Mouse (Mus musculus) megakaryocyte, adult 5-6 weeks (primary cell): ENCODE measurements around the gene Ube2d2b. TPM values are rescaled to one million over a fixed set of nuclear protein-coding genes. Genes with fewer than 3 reads are reported as not detected.
A peak's percentile ranks its signal among the peaks of the same experiment; 100 is the strongest.

Experiments used
- ATAC-seq: 2 replicates; pipeline ENCODE4 v1.8.0; 2016; ENCODE audit warnings: mild to moderate bottlenecking, inconsistent platforms; ENCODE audit not compliant: poor library complexity, severe bottlenecking
- total RNA-seq, 2 experiments: library from RNA; stranded (forward) in 1 of 2; stranded (reverse) in 1 of 2; fragments of 153-499, 151-499 nt in 1 of 2; fragments of 221-1000, 200-1000 nt in 1 of 2; gene quantifications; 2 replicates each; pipeline versions ENCODE4 v1.2.3 to v1.2.4; 2015 to 2017

Ube2d2b gene
- total RNA-seq, 2 experiments from 2014 or later: 0.07 TPM; not detected in 1

DNA sequence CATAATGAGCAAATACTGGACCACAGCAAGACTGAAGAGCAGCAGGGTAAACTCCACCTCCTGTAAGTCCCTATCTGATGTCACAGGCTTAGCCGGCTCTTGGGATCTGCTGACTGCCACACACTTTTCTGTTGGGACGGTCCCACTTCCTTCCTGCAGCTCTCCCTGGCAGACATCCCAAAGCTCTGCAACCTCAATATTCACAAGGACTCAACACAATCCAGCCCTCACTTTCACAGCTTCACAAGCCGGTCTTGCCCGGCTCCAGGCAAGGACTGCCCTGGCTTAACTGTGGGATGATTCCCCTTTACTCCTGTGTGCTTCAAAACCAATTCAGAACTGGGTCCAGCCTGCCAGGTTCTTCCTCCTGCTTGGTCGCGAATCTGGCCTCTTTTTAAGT is 23.9 kb downstream of the Ube2d2b start:
- no peak for ATAC-seq

DNA sequence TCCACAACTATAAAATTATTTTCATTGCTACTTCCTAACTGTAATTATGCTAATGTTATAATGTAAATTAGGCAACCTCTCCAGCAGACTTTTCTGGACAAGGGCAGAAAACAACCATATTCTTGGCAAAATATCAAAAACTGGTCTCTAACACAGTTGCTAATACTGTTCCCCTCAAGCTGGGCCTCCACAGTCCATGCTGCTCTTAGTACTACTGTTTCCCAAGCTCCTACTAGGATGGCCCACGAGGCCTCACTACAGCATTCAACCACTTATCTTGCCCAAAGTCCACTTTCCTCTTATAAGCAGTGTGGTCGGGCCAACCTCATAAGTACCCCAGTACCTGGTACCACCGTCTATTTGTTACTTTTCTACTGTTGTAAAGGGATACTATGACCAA is 24.7 kb downstream of the Ube2d2b start:
- no peak for ATAC-seq

DNA sequence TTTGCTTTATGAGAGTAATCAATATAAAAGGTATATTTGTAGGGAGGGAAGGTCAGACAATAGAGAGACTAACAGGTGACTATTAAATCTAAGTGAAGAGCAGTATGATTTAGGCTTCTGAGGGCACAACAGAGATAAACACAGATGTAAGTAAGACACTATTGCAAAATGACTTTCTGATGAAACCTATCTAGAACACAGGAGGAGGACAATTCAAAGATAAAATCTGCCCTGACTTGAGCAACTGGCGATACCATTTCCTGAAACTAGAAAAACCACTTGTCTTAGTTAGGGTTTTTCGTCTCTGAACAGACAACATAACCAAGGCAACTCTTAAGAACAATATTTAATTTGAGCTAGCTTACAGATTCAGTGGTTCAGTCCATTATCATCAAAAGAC is 25.6 kb downstream of the Ube2d2b start:
- ATAC-seq: peak; percentile 65

- ATAC-seq: peak; percentile 82; the same call in 1 of the 2 replicates
These were observed 29.1 kb downstream of the Ube2d2b start for GRCm38 (mm10) chr5:107858963-107859362.

- ATAC-seq: no peak
These were observed 34.1 kb downstream of the Ube2d2b start for GRCm38 (mm10) chr5:107863971-107864370.

DNA sequence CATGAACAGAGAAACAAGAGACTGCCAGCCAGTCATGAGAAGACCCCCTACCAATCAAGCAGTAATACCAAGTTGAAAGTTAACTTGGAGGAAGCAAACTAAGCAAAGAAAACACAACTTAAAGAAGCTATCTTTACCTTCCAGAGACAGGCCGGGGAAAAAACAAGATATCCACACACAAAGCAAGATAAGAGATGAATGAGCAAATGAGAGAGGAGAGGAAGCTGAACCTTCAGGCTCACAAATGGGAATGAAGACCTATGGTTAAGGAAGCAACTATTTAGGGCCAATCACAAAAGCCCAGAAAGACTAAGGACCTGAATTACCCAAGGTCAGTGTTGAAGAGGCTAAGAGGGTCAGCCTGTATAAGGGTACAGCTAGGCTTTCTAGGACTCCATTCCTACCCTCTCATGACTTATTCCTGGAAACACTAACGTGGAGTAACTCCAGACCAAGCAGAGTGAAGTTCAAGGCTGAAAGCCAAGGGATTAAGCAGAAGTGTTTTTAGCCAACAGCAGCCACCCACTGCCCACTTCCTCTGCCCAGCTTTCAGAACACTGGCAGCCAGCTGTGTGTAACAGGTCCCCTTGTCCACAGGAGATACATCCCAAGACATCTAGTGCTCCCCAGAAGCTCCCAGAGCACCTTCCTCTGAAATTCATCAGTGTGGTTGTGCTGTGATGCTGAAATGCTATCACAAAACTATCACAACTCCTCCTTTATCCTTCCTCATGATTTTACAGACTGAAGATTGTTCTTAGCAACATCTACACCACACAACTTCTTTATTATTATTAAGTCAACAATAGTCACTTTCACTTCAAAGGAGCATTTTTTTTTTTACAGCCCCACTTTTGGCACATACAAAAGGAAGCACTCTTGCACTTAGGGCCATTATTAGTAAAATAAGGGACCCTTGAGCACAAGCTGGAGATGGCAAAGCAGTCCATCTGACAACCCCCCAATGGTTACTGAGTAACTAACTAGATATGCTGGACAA is 36.5 kb downstream of the Ube2d2b start:
- peak; percentile 75 for ATAC-seq

DNA sequence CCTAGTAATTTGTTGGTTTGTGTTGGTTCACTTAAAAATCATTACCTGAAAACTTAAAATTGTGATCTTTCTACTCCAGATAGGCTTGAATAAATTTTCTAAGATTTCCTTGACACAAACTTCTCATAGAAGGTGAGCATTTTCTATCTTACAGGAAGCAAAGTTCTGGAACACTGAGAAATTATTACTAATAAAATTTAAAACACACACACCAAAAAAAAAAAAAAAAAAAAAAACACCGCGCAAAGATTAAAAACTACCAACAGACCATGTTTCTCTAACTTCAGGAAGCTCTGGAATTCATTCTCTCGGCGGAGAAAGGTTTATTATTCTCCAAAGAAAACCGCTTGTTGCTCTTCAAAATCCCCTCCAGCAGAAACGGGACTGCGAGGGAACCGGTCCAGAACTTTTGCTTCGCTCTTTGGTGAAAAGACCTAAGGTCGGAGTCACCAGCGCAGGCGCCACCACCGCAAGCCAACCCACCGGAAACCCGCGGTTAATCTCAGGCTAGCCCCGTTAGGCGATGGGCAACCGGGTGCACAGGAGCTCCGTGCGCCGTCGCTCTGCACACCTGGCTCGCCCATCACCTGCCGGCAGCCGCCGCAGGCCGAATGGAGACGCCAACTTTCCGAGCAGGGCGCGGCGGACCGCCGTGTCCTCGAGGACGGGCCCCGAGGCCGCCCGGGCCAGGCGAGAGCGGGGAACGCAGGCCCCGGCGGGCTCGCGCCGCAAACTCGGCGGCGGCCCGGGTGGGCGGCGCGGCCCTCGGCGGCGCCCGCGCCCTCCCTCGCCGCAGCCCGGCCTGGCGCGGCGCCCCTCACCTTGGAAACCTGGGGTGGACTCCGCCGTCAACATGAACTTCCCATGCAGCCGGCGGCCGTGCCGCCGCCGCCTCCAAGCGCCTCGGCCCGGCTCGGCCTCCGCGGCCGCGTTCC is 38.3 kb downstream of the Ube2d2b start:
- ATAC-seq: peak; percentile 49

GRCm38 (mm10) chr5:107868905-107869424 is 39.1 kb downstream of the Ube2d2b start:
- ATAC-seq: peak; percentile 69

DNA sequence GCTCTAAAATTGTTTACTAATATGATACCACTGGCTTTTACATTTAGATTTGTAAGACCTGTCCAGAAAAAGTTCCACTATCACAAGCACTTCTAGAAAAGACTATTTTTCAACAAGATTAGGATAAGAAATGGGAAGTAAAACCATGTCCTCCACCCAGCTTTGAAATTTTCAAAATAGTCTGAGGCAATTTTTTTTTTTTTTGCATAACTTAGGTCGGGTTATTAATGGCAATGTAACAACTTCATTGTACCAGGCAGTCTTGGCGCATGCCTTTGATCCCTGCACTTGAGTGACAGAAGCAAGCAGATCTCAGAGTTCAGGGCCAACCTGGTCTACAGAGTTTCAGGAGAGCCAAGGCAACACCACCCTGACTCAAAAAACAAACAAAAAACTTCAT is 39.8 kb downstream of the Ube2d2b start:
- ATAC-seq: peak; percentile 16

GRCm38 (mm10) chr5:107873330-107873729 is 43.4 kb downstream of the Ube2d2b start:
- ATAC-seq: no peak

GRCm38 (mm10) chr5:107873886-107874302 is 44.0 kb downstream of the Ube2d2b start:
- ATAC-seq: no peak

GRCm38 (mm10) chr5:107874561-107875260 is 44.8 kb downstream of the Ube2d2b start, which contains the start of gene Evi5:
Evi5 (minus strand) TSS chr5:107875107.
- ATAC-seq: peak; percentile 75

GRCm38 (mm10) chr5:107875261-107875611 is 45.3 kb downstream of the Ube2d2b start:
- ATAC-seq: no peak

- ATAC-seq: no peak
These were observed 47.2 kb downstream of the Ube2d2b start for GRCm38 (mm10) chr5:107877053-107877452.

- ATAC-seq: no peak
These were observed 50.8 kb downstream of the Ube2d2b start for GRCm38 (mm10) chr5:107880710-107881109.

Other genes with a start within 250 kb of the Ube2d2b start
- 8.2 and 10.1 TPM in 2 replicates for gene Rpap2, start 232.7 kb upstream of the Ube2d2b start, total RNA-seq (2015)
- 9.9 and 11.7 TPM in 2 replicates for gene Rpap2, start 232.7 kb upstream of the Ube2d2b start, total RNA-seq (2017)
- 6.0 and 6.6 TPM in 2 replicates for gene Glmn, start 232.2 kb upstream of the Ube2d2b start, total RNA-seq (2015)
- 2.8 and 3.9 TPM in 2 replicates for gene Glmn, start 232.2 kb upstream of the Ube2d2b start, total RNA-seq (2017)
- gene Gfi1, start 104.1 kb upstream of the Ube2d2b start, total RNA-seq (2015): 1.0 and 3.6 TPM in 2 replicates
- 2.2 and 3.7 TPM in 2 replicates for gene Gfi1, start 104.1 kb upstream of the Ube2d2b start, total RNA-seq (2017)
- 53.0 and 55.2 TPM in 2 replicates for gene Evi5, start 45.0 kb downstream of the Ube2d2b start, total RNA-seq (2015)
- gene Evi5, start 45.0 kb downstream of the Ube2d2b start, total RNA-seq (2017): 43.8 and 44.6 TPM in 2 replicates
- 281 and 294 TPM in 2 replicates for gene Rpl5, start 70.4 kb downstream of the Ube2d2b start, total RNA-seq (2015)
- gene Rpl5, start 70.4 kb downstream of the Ube2d2b start, total RNA-seq (2017): 116 and 124 TPM in 2 replicates
- 138 and 149 TPM in 2 replicates for gene Fam69a, start 157.0 kb downstream of the Ube2d2b start, total RNA-seq (2015)
- gene Fam69a, start 157.0 kb downstream of the Ube2d2b start, total RNA-seq (2017): 55.5 and 60.0 TPM in 2 replicates
- 32.5 and 36.9 TPM in 2 replicates for gene Mtf2, start 235.6 kb downstream of the Ube2d2b start, total RNA-seq (2015)
- 33.3 and 46.3 TPM in 2 replicates for gene Mtf2, start 235.6 kb downstream of the Ube2d2b start, total RNA-seq (2017)